Mouse (Mus musculus): ENCODE measurements at regions not wholly inside any gene's neighbourhood (a gene's known extent, or its start where the extent isn't known, plus 50 kb on each side); places are given as distances from the start of the nearest gene placed in this dataset.
"Not testable (repeated sequence)": the region's sequence is repeated elsewhere in the genome, so short reads cannot be mapped to it uniquely, and the experiment has no call there.

DNA sequence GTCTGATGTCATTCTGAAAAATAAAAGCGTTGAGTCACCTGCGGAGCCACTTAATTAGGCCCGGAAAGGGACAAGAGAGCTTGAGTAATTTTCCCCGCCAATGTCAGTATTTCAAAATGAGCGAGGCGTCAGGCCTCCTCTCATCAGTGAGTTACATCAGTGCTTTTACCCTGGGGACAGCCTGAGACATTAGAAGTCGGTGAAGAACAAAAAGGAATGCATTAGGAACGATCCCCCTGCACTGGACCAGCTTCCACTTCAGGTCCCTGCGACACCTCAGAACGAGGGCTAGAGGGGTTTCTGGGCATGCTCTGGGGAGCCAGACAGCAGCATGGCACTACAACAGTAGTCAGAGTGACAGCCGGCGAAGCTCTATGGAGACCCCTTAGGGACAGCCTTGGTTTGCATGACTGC lies 162.3 kb downstream of the Bcl2l11 start:
- Histone ChIP-seq H3K27ac (no peak overlapping the region), H3K36me3 (no peaks in the 10 kb centered on the region), H3K9ac (no peak overlapping the region), H3K9me3 (no peaks in the 10 kb centered on the region), H3K4me1 (0 out of 2 replicates have a peak, but pooled peaks cover 6% of the 10 kb centered on the region), H3K4me3 (replicated peaks) (no peak overlapping the region), H3K4me2 (no peak overlapping the region), H3K27me3 (replicated peaks) (no peaks in the 10 kb centered on the region)
- WGBS = 62% methylated on average over 12 of the region's 12 CpGs
- ATAC-seq (ENCODE audit: insufficient read depth, low FRiP score, low read depth) = no peak

DNA sequence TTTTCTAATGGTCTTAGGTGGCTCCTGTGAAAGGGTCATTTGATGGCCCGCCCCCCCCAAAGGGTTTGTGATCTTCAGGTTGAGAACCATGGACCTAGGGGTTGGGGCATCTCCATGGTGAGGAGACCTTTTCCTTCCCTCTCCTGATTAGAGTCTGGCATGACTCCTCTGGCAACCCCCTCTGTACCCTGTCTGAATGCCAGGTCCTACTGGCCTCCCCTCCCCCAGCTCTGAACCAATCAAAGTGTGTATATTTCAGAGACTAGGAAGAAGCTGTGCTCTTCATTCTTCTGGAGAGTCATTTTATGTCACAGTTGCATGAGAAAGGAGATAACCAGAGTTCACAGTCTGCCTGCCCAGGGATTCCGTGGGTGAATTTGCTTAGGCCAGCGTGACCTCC lies 164.8 kb downstream of the Bcl2l11 start:
- no peaks in the 10 kb centered on the region for H3K4me1 ChIP-seq
- no peak overlapping the region for H3K9ac ChIP-seq
- WGBS = 91% methylated on average over 3 of the region's 3 CpGs
- no peaks in the 10 kb centered on the region for H3K27me3 ChIP-seq (replicated peaks)
- H3K27ac ChIP-seq = no peak overlapping the region
- H3K9me3 ChIP-seq = no peaks in the 10 kb centered on the region
- no peak for ATAC-seq (ENCODE audit: insufficient read depth, low FRiP score, low read depth)
- H3K4me2 ChIP-seq = no peak overlapping the region
- H3K4me3 ChIP-seq (replicated peaks) = no peak overlapping the region
- no peaks in the 10 kb centered on the region for H3K36me3 ChIP-seq

DNA sequence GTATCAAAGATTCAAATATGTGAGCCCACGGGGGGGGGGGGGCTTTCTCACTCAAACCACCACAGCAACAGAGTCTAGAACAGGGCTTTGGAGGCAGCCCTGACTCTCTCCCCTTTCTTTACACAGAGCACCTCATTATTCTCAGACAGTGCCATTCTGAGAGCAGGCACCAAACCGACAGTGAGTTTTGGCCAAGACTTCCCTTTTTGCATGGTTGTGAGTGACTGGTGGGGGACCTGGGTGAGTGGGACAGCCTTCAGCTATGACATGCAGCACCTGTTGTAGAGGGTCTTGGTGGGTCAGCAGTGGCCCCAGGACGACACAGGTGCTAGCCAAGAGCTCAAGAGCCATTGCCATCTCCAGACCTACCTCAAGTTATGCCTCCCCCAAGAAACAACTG lies 168.8 kb downstream of the Bcl2l11 start:
- no peak for ATAC-seq (ENCODE audit: insufficient read depth, low FRiP score, low read depth)
- Histone ChIP-seq H3K36me3 (no peaks in the 10 kb centered on the region), H3K4me2 (no peak overlapping the region), H3K27ac (no peak overlapping the region), H3K9me3 (no peaks in the 10 kb centered on the region), H3K9ac (no peak overlapping the region), H3K4me3 (replicated peaks) (no peak overlapping the region), H3K4me1 (peaks cover 12% of the 10 kb centered on the region; the same call in 1 of the 2 replicates), H3K27me3 (replicated peaks) (no peaks in the 10 kb centered on the region)
- WGBS = 67% methylated on average over 3 of the region's 3 CpGs

DNA sequence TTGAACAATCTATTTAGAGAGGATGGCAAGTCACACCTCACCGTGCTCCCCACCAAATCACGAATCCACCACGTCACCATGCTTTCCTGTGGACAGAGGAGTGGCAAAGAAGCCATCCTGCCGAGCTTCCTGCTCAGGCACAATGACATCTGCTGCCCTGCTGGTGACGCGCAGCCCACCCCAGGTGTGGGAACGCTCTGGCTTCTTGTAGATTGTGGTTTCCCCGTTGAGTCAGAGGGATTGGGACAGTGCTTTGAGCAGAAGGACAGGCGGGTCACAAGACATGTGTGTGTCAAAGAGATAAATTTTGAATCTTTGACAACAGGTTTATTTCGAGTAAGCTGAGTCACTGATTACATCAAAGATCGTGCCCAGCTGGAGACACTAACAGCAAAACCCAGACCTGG lies 169.2 kb downstream of the Bcl2l11 start:
- Histone ChIP-seq H3K4me1 (peaks cover 12% of the 10 kb centered on the region; the same call in 1 of the 2 replicates), H3K36me3 (no peaks in the 10 kb centered on the region), H3K9ac (no peak overlapping the region), H3K9me3 (no peaks in the 10 kb centered on the region), H3K4me2 (no peak overlapping the region), H3K27ac (no peak overlapping the region), H3K27me3 (replicated peaks) (no peaks in the 10 kb centered on the region), H3K4me3 (replicated peaks) (no peak overlapping the region)
- WGBS = 64% methylated on average over 11 of the region's 11 CpGs
- no peak for ATAC-seq (ENCODE audit: insufficient read depth, low FRiP score, low read depth)

DNA sequence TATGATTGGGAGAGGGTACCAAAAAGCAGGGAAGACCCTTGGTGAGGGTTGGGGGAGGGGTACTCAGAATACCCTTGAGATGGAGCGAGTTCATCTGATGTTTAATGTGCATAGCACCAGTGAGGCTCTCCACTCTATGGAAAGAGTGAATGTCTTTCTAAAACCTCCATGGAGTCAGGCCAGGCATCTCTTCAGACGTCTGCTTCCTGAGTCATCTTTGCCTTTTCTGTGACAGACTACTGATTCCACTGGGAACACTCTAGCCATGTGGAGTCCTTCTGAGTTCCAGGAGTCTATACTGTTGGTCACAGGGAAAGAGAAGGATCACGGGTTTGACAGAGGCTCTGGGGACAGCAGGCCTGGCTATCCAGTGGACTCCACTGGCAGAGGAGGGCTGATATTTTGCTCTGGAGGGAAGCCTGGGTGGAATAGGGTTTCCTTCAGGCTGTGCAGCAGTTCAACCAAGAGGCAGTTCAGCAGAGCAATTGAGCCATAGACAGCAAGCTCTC lies 169.9 kb downstream of the Bcl2l11 start:
- ATAC-seq (ENCODE audit: insufficient read depth, low FRiP score, low read depth) = no peak
- no peak overlapping the region for H3K4me3 ChIP-seq (replicated peaks)
- H3K9me3 ChIP-seq = no peaks in the 10 kb centered on the region
- no peak overlapping the region for H3K4me2 ChIP-seq
- H3K4me1 ChIP-seq = peaks cover 12% of the 10 kb centered on the region; the same call in 1 of the 2 replicates
- no peak overlapping the region for H3K9ac ChIP-seq
- no peak overlapping the region for H3K27ac ChIP-seq
- no peaks in the 10 kb centered on the region for H3K36me3 ChIP-seq
- no peaks in the 10 kb centered on the region for H3K27me3 ChIP-seq (replicated peaks)
- 52% methylated on average over 3 of the region's 3 CpGs for WGBS

DNA sequence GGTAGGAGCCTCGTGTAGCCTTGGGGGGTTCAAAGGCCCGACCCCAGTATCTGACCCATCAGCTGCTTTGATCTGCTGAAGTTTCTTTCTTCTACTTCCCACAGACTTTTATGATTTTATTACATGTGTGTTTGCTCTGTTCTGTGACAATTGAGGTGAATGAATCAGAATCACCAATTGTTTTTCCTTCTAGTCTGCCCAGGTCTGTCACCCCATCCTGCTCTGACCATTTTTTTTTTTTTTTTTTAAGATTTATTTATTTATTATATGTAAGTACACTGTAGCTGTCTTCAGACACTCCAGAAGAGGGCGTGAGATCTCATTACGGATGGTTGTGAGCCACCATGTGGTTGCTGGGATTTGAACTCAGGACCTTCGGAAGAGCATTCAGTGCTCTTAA lies 170.6 kb downstream of the Bcl2l11 start:
- H3K4me2 ChIP-seq; H3K9ac ChIP-seq; H3K4me3 ChIP-seq (replicated peaks); ATAC-seq (ENCODE audit: insufficient read depth, low FRiP score, low read depth); H3K27ac ChIP-seq; H3K27me3 ChIP-seq (replicated peaks); H3K9me3 ChIP-seq; H3K36me3 ChIP-seq: not testable (repeated sequence)
- H3K4me1 ChIP-seq = peaks cover 14% of the 10 kb centered on the region; the same call in 1 of the 2 replicates
- 69% methylated on average over 5 of the region's 5 CpGs for WGBS

DNA sequence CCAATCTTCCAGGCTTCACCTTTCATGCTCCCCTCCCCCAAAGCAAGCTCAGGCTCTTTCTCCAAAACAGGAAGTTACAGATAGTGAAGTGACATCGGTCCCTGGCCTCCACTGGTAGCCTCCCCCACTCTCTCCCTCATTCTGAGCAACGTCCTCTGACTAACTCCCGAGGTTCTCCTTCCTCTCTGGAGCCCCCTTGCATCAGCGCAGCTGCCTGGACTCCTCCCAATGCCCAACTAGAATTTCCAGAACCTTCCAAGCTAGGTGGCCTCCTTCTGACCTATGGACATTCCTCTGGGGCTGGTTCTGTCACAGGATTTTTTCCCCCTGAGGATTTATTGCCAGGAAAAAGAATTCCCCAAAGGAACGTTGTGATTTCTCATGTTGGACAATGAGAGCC lies 171.1 kb downstream of the Bcl2l11 start:
- no peak overlapping the region for H3K4me3 ChIP-seq (replicated peaks)
- no peaks in the 10 kb centered on the region for H3K9me3 ChIP-seq
- no peaks in the 10 kb centered on the region for H3K36me3 ChIP-seq
- WGBS = 13% methylated on average over 5 of the region's 5 CpGs
- H3K9ac ChIP-seq = no peak overlapping the region
- H3K4me1 ChIP-seq = peaks cover 16% of the 10 kb centered on the region; the same call in 1 of the 2 replicates
- ATAC-seq (ENCODE audit: insufficient read depth, low FRiP score, low read depth) = peak; percentile 16; the same call in 1 of the 2 replicates
- H3K4me2 ChIP-seq = no peak overlapping the region
- no peak overlapping the region for H3K27ac ChIP-seq
- no peaks in the 10 kb centered on the region for H3K27me3 ChIP-seq (replicated peaks)

DNA sequence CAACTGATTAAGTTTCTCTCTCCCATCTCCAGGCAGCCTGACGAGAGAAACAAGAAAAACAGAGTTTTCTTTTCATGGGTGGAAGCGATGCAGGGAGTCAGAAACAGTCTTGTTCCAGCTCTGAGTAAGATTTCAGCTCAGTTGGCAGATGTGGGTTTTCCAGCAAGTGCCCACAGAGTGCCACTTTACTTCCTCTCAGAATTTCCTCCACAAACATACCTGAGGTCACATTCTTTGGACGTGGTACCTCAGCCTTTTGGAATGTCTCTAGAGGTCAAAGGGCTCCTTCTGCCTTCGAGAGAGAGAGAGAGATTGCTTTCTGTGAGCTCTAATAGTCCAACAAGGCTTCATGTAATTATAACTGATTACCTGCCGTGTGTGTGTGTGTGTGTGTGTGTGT lies 172.0 kb downstream of the Bcl2l11 start:
- Histone ChIP-seq H3K9ac (no peak overlapping the region), H3K4me3 (replicated peaks) (no peak overlapping the region), H3K4me1 (peaks cover 16% of the 10 kb centered on the region; the same call in 1 of the 2 replicates), H3K4me2 (no peak overlapping the region), H3K27ac (no peak overlapping the region), H3K9me3 (no peaks in the 10 kb centered on the region), H3K36me3 (no peaks in the 10 kb centered on the region), H3K27me3 (replicated peaks) (no peaks in the 10 kb centered on the region)
- ATAC-seq (ENCODE audit: insufficient read depth, low FRiP score, low read depth) = no peak
- WGBS = 48% methylated on average over 5 of the region's 5 CpGs

DNA sequence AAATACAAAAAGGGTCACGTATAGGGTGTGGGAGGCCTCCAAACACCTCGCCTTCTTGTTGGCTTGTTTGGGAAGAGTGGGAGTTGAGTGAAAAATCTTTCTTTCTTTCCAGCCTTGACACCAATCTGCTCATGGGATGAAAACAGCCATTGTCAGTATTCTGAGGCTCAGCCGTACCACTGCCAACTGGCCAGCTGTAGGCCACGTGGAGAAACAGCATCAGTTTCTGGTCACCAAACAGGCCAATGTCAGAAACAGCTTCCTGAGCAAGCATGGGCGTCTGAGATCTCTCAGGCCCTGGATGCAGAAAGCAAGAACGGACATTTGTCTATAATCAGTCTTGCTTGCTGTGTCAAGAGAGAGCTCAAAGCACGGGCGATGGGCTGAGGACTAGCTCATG lies 173.2 kb downstream of the Bcl2l11 start:
- no peaks in the 10 kb centered on the region for H3K27me3 ChIP-seq (replicated peaks)
- H3K9ac ChIP-seq = no peak overlapping the region
- no peak overlapping the region for H3K27ac ChIP-seq
- 59% methylated on average over 8 of the region's 8 CpGs for WGBS
- H3K9me3 ChIP-seq = no peaks in the 10 kb centered on the region
- H3K4me1 ChIP-seq = peaks cover 16% of the 10 kb centered on the region; the same call in 1 of the 2 replicates
- H3K4me2 ChIP-seq = no peak overlapping the region
- ATAC-seq (ENCODE audit: insufficient read depth, low FRiP score, low read depth) = no peak
- H3K4me3 ChIP-seq (replicated peaks) = no peak overlapping the region
- H3K36me3 ChIP-seq = no peaks in the 10 kb centered on the region

DNA sequence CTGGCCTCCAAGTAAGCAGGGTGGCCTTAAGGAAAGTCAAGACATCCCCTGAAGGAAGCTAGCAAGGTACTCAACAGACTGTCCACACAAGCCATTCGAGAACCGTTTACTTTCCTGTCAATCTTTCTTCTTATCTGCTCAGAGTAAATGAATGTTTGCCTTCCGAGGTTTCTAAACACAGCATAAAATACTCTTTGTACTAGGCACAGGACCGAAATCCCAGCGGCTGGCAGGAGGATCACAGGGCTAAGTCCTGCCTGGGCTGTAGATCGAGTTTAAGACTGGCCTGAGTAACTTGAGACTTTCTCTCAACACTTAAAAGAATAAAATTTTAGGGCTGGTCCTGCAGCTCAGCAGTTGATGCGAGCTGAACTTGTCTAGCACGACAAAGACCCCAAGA lies 175.9 kb downstream of the Bcl2l11 start:
- H3K4me2 ChIP-seq = no peak overlapping the region
- no peak overlapping the region for H3K4me3 ChIP-seq (replicated peaks)
- no peaks in the 10 kb centered on the region for H3K36me3 ChIP-seq
- peak; percentile 61 for ATAC-seq (ENCODE audit: insufficient read depth, low FRiP score, low read depth)
- 17% methylated on average over 8 of the region's 8 CpGs for WGBS
- H3K9ac ChIP-seq = no peak overlapping the region
- no peaks in the 10 kb centered on the region for H3K27me3 ChIP-seq (replicated peaks)
- no peak overlapping the region for H3K27ac ChIP-seq
- H3K9me3 ChIP-seq = no peaks in the 10 kb centered on the region
- H3K4me1 ChIP-seq = 0 out of 2 replicates have a peak, but pooled peaks cover 10% of the 10 kb centered on the region

DNA sequence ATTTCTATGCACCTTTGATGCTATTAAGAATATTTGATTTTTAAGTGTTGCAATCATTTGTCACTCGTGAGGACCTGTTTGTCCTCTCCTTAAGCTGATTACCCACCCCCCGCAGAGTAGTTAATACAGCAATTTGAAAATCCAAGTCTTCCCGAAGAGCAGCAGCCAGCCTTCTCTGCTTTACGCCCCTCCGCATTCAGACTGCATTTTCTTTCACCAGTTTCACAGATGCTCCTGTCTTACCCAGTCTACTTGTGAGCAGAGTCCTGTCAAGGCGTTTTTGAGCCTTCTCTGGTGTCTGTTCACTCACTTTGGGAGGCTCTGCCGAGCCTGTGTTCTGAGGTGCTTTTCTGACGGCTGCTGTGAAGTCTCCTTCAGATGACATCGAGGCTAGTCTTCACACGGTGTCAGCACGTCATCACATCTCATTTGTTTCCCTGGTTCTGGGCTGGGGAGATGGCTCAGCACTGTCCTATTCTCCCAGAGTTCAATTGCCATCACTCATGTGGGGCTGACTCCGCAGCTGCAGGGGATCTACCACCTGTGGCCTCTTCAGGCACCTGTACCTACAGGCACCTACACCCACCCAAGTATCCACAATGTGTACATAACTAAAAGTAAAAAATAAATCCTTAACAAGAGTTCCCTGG lies 178.3 kb downstream of the Bcl2l11 start:
- H3K36me3 ChIP-seq = no peaks in the 10 kb centered on the region
- 0 out of 2 replicates have a peak, but pooled peaks cover 4% of the 10 kb centered on the region for H3K4me1 ChIP-seq
- no peak overlapping the region for H3K4me2 ChIP-seq
- no peak overlapping the region for H3K4me3 ChIP-seq (replicated peaks)
- no peak overlapping the region for H3K27ac ChIP-seq
- ATAC-seq (ENCODE audit: insufficient read depth, low FRiP score, low read depth) = no peak
- H3K9ac ChIP-seq = no peak overlapping the region
- H3K9me3 ChIP-seq = no peaks in the 10 kb centered on the region
- WGBS = 45% methylated on average over 12 of the region's 12 CpGs
- no peaks in the 10 kb centered on the region for H3K27me3 ChIP-seq (replicated peaks)

DNA sequence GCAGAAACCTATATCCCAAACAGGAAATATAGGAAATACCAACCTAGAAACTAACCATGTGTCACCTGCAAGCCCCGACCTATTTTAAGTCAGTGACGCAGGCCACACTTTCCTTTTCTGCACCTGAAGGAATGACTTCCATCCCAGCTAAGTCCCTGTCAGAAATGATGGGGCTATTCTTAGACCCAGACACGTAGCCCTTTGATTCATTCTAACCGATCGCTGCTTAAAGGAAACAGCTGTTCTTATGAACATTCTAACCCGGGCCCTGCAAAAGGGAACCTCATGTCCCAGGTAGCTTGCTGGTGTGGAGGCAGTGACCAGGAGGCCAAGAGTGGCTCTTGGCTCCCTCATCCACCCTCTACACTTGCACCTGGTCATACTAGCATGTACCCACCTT lies 180.9 kb downstream of the Bcl2l11 start:
- H3K36me3 ChIP-seq = no peaks in the 10 kb centered on the region
- no peak overlapping the region for H3K27ac ChIP-seq
- H3K27me3 ChIP-seq (replicated peaks) = no peaks in the 10 kb centered on the region
- ATAC-seq (ENCODE audit: insufficient read depth, low FRiP score, low read depth) = no peak
- no peaks in the 10 kb centered on the region for H3K9me3 ChIP-seq
- WGBS = 54% methylated on average over 6 of the region's 6 CpGs
- no peak overlapping the region for H3K4me2 ChIP-seq
- no peak overlapping the region for H3K4me3 ChIP-seq (replicated peaks)
- H3K9ac ChIP-seq = no peak overlapping the region
- H3K4me1 ChIP-seq = peaks cover 6% of the 10 kb centered on the region
